Mouse (Mus musculus): ENCODE measurements around the gene Gm29427. TPM values are rescaled to one million over a fixed set of nuclear protein-coding genes. Genes with fewer than 3 reads are reported as not detected.

The Gm29427 gene
- not detected for polyA plus RNA-seq (2012; fragmentation: generic; extraction: Trizol)

GRCm38 (mm10) chr1:130715561-130716217 is at the start of gene Gm29427:
TSS of gene Gm29427 (minus strand) at chr1:130715799.

DNA sequence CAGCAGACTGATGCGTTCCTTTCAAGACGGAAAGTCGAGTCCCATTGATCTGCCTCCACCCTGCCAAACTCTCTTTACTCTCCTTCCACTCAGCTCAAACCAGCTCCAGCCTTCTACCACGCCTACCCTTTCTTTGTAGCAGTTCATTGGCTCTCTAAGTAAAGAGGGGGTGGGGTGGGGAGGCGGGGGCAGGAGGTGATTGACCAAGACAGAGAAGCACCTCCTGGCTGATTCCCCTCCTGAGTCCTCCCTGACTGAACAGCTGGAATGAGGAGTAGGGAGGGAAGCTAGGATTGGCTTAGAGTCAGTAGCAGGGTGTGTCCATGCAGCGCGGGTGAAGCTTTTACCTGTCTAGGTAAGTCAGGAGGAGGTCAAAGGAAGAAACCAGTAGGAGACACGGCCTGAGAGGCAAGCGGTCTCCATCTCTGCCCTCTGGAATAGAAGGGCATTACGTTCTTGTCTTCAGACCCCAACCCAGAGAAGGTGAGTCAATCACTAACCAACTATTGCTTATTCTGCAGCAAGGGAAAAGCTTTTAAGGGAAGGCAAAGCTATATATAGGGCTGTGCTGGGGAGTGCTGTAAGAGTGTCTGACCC is 16.2 kb upstream of the Gm29427 start, which contains the start of gene AA986860:
Gene AA986860 (plus strand): TSS at position 236 of the 597 bp plus-strand sequence.

DNA sequence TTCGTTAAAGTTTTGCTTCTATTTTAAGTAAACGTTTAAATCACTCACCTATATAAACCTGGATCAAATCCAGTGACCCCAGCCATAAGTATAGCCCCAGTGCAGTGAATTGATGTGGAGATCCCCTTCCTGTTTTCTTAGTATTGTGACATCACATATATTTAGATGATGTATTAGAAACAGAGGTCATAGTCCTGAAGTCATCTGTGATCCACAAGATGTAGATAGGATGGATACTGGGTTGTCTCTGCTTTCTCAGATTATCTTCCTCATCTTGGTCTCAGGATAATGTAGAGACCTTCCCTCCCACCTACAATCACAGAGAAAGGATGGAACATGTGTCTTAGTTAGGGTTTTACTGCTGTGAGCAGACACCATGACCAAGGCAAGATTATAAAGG is 13.6 kb upstream of the Gm29427 start, which contains the start of gene Pfkfb2:
Gene Pfkfb2 (minus strand): TSS at position 101 of the 400 bp plus-strand sequence.

GRCm38 (mm10) chr1:130717291-130717871 is 1.8 kb upstream of the Gm29427 start, which contains the start of gene Yod1:
TSS of gene Yod1 (plus strand) at chr1:130717327.

DNA sequence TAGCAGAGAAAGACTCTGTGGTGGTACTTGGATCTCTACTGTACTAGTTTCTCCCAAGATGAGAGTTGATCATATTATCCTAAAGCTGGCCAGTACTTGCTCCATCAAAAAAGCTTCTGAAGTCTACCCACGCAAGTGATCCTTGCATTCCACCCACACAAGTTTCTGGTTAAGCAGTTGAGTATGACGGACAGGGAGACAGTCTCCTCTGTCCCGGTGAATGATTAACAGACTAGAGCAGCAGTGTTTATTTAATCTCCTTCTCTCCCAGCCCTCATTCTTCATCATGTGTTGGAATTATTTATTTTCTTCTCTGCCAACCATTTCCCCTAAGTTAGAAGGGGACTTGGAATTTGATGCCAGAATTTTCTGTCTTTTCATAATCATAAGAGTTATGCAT is 54.1 kb downstream of the Gm29427 start, which contains the start of gene C4bp:
Gene C4bp (minus strand): TSS at position 179 of the 400 bp plus-strand sequence.

DNA sequence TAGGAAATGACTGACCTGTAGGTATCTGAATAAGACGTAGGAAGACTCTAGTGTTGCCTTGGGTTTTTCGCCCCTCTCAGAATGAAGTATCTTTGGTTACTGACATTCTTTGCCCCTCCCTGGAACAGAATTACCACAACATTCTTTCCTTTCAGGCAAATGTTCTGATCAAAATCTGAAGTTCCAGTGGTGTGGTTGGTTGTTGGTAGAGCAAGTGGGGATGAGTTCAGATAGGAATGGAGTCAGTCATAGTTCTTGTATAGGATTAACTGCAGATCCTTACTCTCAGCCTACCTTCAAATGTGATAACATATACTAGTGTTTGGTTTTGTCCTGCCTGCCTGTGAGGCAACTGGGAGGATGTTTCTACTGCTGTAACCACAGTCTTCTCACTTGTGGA is 86.1 kb downstream of the Gm29427 start, which contains the start of gene Zp3r:
Gene Zp3r (minus strand): TSS at position 101 of the 400 bp plus-strand sequence.

Other genes with a start within 250 kb of the Gm29427 start
- not detected for gene Zp3r, start 86.2 kb downstream of the Gm29427 start, polyA plus RNA-seq (2012; fragmentation: generic; extraction: Trizol)
- not detected for gene C4bp, start 54.2 kb downstream of the Gm29427 start, polyA plus RNA-seq (2012; fragmentation: generic; extraction: Trizol)
- gene Yod1, start 1.5 kb upstream of the Gm29427 start, polyA plus RNA-seq (2012; fragmentation: generic; extraction: Trizol), result under 1 TPM; 0.08 to 0.60 TPM
- gene Pfkfb2, start 13.5 kb upstream of the Gm29427 start, polyA plus RNA-seq (2012; fragmentation: generic; extraction: Trizol), result 1 to 10 TPM in 1 of 2 experiments, under 1 TPM in 1; 0.26 to 3.4 TPM
- 1 to 10 TPM in 1 of 2 experiments, under 1 TPM in 1; 0.54 to 2.2 TPM for gene AA986860, start 16.2 kb upstream of the Gm29427 start, polyA plus RNA-seq (2012; fragmentation: generic; extraction: Trizol)
- gene Fcamr, start 85.1 kb upstream of the Gm29427 start, polyA plus RNA-seq (2012; fragmentation: generic; extraction: Trizol), result not detected
- gene Pigr, start 110.9 kb upstream of the Gm29427 start, polyA plus RNA-seq (2012; fragmentation: generic; extraction: Trizol), result not detected
- not detected for gene Fcmr, start 149.9 kb upstream of the Gm29427 start, polyA plus RNA-seq (2012; fragmentation: generic; extraction: Trizol)
- gene Il24, start 171.7 kb upstream of the Gm29427 start, polyA plus RNA-seq (2012; fragmentation: generic; extraction: Trizol), result not detected
- gene Il20, start 195.7 kb upstream of the Gm29427 start, polyA plus RNA-seq (2012; fragmentation: generic; extraction: Trizol), result not detected
- under 1 TPM in 1 of 2 experiments, not detected in 1; 0.07 TPM for gene Il19, start 224.3 kb upstream of the Gm29427 start, polyA plus RNA-seq (2012; fragmentation: generic; extraction: Trizol)